Mouse (Mus musculus): ENCODE measurements around the gene Dtx3l. TPM values are rescaled to one million over a fixed set of nuclear protein-coding genes. Genes with fewer than 3 reads are reported as not detected.

The Dtx3l gene
- polyA plus RNA-seq, 1 experiment: 2.3 TPM

DNA sequence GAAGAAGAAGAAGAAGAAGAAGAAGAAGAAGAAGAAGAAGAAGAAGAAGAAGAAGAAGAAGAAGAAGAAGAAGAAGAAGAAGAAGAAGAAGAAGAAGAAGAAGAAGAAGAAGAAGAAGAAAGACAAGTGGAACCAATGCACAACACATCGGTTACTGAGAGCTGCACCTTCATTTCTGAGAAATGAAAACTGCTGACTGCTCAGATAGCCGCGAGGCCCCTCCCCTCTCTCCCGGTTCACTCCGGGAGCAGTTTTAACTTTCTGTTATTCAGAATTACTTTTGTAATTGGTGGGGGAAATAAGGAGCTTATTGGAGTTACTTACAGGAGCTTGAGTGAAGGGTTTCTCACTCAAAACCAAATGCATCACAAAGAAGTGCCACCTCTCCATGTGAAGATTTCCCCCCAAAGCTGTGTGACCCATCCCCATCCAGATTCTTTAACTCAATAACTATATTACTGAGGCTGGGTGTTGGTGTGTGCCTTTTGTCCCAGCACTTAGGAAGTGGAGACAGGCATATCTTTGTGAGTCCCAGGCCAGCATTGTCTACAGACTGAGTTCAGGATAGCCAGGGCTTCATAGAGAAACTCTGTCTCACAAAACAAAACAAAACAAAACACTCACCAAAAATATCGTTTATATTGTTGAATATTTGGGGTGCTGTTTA is 33.0 kb downstream of the Dtx3l start:
- TF ChIP-seq GATA1 (IDR thresholded peaks at IDR 0.05; ENCODE audit: low read length): no peak

DNA sequence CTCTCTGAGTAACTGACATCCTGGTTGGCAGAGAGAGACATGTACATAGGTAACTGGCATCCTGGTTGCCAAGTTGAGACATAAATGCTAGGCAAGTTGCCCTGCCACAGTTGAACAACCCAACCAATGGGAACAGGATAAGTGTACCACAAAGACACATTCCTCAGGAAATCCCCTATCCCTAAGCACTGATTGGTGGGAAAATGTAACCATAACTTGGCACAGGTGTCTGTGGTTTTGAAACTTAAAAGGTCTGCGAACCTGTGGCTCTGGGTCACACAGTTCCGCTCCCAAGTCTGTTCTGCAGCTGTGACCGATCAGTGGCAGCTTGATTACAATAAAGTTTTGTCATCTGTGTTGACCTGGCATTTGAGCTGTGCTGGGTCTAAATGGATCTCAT is 33.6 kb downstream of the Dtx3l start:
- TF ChIP-seq GATA1 (IDR thresholded peaks at IDR 0.05; ENCODE audit: low read length): no peak

DNA sequence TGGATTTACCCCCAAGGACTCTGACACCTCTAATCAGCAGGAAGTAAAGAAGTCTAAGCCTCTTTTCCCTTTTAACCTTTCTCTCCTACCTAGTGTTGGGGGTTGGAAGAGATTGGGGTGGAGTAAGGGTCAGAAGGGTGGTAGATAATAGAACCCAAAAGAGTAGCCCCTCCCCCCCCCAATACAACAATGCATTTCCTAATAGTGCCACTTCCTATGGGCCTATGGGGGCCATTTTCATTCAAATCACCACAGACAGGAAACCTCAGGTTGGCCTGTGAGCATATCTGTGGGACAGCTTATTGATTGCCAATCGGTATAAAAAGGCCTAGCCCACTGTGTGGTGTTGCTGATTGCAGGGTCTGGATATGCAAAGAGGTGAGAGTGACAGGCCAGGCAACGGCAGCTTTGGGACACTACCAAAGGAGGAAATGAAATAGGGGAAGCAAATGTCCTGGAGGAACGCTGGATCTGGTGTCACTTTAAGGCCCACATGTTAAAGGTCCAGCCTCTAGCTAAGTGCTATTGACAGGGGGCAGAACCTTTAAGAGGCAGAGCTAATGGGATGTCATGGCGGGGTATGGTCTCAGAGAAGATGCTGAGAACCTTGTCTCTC is 34.7 kb downstream of the Dtx3l start:
- TF ChIP-seq GATA1 (IDR thresholded peaks at IDR 0.05; ENCODE audit: low read length): peak; percentile 23

DNA sequence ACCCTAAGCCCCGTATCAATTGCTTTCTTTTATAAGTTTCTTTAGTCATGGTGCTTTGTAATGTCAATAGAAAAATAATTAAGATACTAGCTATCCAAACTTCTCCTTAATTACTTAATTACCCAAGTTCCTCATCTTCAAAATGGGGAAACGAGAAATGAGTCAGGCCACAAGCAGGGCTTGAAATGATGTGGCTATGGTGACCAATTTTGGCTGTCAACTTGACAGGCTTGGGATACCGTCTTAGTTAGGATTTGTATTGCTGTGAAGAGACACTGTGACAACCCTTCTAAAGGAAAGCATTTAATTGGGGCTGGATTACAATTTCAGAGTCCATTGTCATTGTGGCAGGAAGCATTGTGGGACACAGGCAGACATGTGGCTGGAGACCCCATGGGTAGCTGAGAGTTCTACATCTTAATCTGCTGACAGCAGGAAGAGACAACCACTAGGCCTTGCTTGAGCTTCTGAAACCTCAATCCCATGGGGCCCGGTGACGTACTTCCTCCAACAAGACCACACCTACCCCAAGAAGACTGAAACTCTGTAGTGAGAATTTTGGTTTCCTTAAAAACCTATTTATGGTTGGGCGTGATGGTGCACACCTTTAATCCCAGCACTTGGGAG is 35.8 kb downstream of the Dtx3l start:
- TF ChIP-seq GATA1 (IDR thresholded peaks at IDR 0.05; ENCODE audit: low read length): no peak

DNA sequence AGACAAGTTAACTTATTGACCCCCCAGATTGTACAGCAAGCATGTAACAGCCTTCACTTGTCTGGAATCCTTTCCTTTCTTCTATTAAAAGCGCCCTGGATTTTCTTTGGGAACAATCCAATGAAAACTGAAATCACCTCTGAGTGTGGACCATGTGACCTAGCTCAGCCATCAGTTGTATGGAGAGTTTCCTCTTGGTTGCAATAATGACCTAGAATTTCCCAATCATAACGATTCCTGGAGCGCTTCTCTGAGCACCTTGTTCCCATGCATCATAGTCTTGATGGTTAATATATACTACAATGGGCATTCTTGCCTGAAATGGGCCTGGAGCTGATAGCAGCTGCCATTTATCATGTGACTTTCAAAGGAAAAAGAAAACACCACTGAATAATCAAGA is 38.4 kb downstream of the Dtx3l start:
- TF ChIP-seq GATA1 (IDR thresholded peaks at IDR 0.05; ENCODE audit: low read length): no peak

- no peak for TF ChIP-seq GATA1 (IDR thresholded peaks at IDR 0.05; ENCODE audit: low read length)
Observed at GRCm38 (mm10) chr16:35894997-35895396, 44.0 kb downstream of the Dtx3l start.

- no peak for TF ChIP-seq GATA1 (IDR thresholded peaks at IDR 0.05; ENCODE audit: low read length)
Observed at GRCm38 (mm10) chr16:35890645-35891044, 48.3 kb downstream of the Dtx3l start.

GRCm38 (mm10) chr16:35888910-35889309 is 50.0 kb downstream of the Dtx3l start:
- no peak for TF ChIP-seq GATA1 (IDR thresholded peaks at IDR 0.05; ENCODE audit: low read length)

DNA sequence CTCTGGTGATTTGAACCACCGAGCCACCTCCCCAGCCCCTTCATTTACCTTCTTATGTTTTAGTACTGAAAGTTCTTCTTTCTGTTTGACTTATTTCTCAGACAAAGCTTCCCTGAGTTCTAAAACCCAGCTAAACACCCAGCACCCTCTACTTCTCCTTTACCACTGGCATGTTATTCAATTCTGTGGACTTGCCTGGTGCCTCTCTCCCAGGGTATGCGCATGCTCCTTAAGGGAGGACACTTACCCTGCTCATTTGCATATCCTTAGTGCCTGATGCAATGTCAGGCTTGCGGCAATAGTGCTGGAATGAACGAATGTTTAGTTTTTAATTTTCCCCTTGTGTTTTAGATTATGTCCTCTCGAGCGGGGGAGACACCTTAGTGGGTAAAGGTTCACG is 50.8 kb downstream of the Dtx3l start:
- TF ChIP-seq GATA1 (IDR thresholded peaks at IDR 0.05; ENCODE audit: low read length): no peak

Other genes starting within 250 kb of the Dtx3l start
- 2.9 and 4.1 TPM in 2 replicates for gene Dirc2, start 169.8 kb downstream of the Dtx3l start, polyA plus RNA-seq (2012)
- gene Hspbap1, start 168.8 kb downstream of the Dtx3l start, polyA plus RNA-seq (2012): 33.7 and 44.0 TPM in 2 replicates
- 2.2 and 3.7 TPM in 2 replicates for gene Parp14, start 67.6 kb downstream of the Dtx3l start, polyA plus RNA-seq (2012)
- gene Parp9, start 681 bp downstream of the Dtx3l start, polyA plus RNA-seq (2012): 1.3 and 2.0 TPM in 2 replicates
- gene Kpna1, start 39.6 kb upstream of the Dtx3l start, polyA plus RNA-seq (2012): 46.7 and 66.0 TPM in 2 replicates
- 0.22 and 0.35 TPM in 2 replicates for gene Wdr5b, start 102.0 kb upstream of the Dtx3l start, polyA plus RNA-seq (2012)
- gene Fam162a, start 132.4 kb upstream of the Dtx3l start, polyA plus RNA-seq (2012): 162 and 401 TPM in 2 replicates
- 5.6 and 8.0 TPM in 2 replicates for gene Ccdc58, start 132.5 kb upstream of the Dtx3l start, polyA plus RNA-seq (2012)
- gene Csta1, start 192.1 kb upstream of the Dtx3l start, polyA plus RNA-seq (2012): not detected in 2 replicates
- gene Stfa2l1, start 217.7 kb upstream of the Dtx3l start, polyA plus RNA-seq (2012): not detected in 2 replicates
- gene Gm5483, start 245.1 kb upstream of the Dtx3l start, polyA plus RNA-seq (2012): not detected in 2 replicates

Measured in G1E-ER4 (cell line).